Mouse (Mus musculus): ENCODE results near the gene Mprip.
"Not testable (repeated sequence)": the region's sequence is repeated elsewhere in the genome, so short reads cannot be mapped to it uniquely, and the experiment has no call there.

Gene Mprip

DNA sequence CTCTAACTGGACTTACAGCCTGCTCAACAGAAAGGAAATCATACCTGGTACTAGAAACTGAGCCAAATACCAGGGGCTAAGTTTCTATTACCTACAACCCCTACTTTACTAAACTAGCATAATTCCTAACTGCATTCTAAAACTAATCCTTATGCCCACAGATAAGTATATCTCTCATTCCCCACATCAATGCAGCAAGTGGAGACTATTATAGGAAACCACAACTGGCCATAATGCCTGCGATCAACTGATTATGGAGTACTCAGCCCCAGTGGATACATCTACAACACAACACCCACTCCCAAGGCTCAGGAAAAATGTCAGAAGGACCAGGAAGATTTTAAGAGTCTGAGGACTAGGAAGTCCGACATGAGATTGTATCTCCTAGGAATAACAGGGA, 7.6 kb upstream of the Mprip start:
- no peak for DNase-seq (ENCODE audit: low spot score in 2 of 2)

DNA sequence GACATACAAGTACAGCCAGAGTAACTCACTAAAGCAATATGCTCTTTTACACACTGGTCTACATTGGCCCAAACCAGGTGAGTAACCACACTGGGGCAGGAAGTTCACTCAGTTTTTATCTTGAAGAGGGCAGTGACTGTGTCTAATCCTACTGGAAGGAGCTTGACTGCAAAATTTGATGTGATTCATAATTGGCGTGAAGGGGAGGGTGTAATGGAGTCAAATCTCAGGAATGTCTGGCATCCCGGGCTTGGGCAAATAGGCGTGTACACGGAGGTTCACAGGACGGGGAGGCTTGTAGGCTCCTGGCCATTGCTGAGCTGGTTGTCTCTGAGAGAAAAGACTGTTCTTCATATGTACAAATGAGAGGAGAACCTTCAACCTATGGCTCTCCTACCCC, 5.8 kb upstream of the Mprip start:
- DNase-seq (ENCODE audit: low spot score in 2 of 2) = no peak

DNA sequence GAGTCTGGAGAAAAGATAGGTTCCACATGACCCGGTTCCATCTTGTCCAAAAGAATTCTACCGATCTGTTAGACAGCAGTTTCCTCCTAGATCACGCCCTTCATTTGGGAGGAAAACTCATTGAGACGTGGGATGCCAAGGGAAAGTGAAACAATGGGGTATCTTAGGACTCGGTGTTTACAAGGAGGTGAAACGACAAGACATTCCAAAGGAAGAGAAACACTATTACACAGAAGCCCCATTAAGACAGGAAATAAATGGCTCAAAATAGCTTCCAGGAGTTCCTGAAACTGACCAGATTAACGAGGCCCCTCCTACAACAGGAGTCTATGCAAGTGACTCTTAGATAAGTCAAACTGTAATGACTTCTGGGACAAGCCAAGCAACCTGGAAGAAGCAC, 5.1 kb upstream of the Mprip start:
- DNase-seq (ENCODE audit: low spot score in 2 of 2) = no peak

DNA sequence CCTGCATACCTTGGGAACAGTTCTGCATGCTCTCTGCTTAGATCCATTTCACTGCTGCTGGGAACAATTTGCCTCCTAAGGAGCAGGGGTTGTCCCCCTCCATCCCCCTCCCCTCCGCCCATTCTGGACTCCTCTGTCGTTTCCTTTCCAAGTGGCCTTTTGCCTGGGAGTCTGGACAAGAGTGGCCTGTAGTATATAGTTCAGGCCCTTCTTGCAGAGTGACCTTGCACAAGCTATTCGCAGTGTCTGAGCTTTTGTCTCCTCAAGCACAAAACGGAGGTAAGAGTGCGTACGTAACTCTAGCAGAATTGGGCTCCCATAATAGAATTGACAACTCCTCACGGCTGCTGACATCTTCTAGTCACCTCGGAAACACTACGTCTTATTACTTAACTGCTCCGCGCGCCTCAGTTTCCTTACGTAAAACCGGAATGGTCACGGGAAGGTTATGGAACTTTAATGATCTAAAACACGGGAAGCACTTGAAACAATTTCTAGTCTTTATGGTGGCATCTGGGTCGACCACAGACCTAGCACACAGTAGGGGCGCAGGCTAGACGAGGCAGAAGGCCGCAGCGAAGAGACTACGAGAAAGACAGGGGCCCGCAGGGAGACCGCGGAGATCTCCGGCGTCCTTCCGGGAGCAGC, 620 bp downstream of the Mprip start:
- no peak for DNase-seq (ENCODE audit: low spot score in 2 of 2)

DNA sequence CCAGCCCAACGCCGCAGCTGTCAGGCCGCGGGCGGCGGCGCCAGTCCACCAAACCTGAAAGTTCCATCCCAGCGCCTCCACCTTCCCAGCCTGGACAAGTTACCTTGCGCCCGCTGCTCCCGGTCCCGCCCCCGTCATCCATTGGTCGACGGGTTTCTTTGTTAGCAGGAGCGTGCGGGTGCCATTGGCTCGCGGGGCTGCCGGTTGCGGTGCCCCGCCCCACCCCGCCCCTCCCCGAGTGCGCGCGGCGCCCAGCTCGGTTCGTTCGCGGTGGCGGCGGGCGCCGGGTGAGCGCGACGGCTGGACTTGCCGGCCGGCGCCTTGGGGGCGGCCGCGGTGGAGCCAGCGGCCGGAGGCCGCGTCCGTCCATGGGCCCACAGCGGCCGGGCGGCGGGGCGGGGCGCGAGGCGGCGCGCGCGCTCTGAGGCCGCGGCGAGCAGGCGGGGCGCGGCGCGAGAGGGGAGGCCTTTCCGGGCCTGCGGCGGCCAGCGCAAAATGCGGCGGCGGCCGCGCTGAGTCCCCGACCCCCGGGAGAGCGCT, 1.2 kb downstream of the Mprip start:
- DNase-seq (ENCODE audit: low spot score in 2 of 2) = peak; percentile 87 to 94

DNA sequence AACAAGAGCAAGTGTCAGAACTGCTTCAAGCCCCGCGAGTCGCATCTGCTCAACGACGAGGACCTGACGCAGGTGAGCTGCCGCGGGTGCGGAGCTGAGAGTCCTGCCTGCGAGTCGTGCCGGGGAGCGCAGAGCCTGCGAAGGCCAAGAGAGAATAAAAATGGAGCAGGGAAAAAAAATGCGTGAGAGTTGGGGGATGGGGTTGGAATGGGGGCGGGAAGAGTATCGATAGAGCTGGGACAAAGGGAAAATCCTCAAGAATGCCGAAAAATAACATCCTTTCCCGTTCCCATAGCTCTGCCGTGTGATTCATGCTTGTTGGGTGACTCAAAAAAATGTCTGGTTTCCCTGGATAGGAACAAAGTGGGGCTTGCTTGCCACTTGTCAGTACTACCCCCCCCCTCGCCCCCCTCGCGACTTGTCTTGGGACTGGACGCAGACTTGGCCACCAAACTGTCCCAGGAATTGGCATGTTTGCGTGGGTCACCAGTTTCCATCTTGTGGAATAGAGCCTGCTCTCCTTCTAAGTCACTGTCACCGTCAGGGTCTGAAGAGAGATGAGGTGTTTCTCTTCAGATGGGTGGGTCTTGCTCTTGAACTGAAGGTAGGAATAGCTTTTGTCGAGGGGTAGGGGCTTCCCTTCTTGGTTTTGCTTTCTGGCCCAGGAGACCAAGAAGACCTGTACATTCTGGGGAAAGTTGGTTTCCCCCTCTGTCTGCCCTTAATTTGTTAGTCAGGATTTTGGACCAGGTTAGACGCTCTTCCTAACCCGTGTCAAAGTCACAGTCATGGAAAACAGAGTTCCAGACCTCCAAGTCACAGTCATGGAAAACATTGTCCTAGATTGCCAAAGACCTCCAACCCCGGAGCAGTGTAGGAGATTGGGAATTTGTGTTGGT, 2.0 kb downstream of the Mprip start:
- DNase-seq (ENCODE audit: low spot score in 2 of 2) = no peak

DNA sequence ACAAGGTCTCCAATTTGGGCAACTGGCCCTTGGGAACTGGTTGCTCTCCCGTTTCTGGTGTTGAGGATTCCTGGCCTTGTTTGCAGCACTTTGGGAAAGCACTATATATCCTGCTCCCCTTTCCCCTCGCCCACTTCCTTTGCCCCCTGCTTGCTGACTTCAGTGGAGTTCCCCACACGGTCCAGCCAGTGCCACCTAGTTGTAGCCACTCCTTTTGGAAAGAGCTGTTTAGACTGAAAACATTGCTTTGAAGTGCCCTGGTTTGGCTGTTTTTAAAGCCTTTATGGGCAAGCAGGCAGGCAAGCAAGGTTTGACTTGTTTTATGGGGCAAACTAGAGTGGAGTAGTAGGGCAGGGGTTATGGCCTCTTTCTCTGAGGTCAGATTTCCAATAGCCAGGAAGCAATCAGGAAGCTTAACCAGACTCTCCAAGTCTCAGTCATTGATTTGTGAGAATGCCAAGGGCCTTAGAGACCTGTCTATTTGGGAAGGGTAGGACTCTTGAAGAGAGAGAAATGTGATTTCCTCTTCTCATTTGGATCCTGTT, 2.7 kb downstream of the Mprip start:
- DNase-seq (ENCODE audit: low spot score in 2 of 2) = no peak

DNA sequence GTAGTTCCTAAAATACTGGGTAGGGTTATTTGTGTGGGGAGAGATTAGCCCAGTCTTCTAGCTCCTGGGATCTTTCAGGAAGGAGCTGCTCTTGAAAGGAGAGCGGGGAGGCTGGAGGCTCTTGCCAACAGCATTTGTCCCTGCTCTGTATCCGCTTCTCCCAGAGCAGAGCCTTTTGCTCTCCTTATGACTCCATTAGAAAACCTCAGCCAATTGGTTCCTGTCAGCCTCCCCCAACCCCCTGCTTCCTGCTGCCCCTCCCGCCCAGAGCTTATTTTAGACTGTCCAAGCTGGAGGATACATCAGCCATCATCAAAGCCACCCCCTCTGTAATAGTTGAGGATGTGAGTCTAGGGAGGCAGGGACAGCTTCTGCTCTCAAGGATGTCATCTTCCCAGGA, 3.7 kb downstream of the Mprip start:
- DNase-seq (ENCODE audit: low spot score in 2 of 2) = no peak

DNA sequence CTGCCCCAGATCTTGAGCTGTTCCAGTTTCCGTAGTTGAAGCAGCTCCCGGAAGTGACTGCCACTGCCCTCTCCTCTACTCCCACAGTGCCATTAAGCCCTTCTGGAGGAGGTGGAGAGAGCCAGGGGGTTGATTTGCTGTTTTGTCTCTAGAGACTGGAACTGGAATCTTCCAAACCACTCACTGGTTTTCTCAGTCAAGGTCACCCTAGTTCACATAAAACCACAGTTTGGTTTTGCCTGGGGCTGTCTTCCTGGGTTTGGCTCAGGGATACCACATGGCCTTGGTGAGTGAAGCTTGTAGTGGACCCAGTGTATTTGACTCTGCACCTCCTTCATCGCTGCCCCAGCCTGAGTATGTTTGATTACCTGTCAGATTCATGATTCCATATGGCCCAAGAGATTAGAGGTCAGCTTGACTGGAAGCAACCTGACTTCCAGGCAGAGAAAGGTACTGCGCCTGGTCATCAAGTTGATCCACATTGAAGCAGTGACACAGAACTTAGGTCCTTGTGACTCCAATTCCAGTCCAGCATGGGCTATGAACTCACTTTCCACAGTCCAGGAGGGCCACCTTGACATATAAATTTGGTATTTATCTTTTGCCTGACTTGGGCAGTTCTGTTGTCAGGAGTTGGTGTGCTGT, 10.1 kb downstream of the Mprip start:
- DNase-seq (ENCODE audit: low spot score in 2 of 2) = no peak

DNA sequence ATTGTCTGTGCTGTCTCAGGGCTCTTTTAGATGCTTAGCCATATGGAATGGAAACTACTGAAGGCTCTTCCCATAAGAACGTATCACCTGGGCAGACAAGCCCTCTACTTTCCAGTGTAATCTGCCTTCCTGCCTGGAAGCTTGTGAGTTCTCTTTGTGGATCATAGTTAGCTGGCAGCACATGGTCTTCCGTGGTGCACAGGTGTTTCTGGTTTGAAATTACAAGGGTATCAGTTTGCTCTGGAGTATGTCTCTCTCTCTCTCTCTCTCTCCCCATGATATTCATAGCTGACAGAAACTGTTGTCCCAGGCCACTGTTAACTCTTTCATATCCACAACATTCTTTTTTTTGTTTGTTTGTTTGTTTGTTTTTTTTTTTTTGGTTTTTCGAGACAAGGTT, 12.9 kb downstream of the Mprip start:
- no peak for DNase-seq (ENCODE audit: low spot score in 2 of 2)

DNA sequence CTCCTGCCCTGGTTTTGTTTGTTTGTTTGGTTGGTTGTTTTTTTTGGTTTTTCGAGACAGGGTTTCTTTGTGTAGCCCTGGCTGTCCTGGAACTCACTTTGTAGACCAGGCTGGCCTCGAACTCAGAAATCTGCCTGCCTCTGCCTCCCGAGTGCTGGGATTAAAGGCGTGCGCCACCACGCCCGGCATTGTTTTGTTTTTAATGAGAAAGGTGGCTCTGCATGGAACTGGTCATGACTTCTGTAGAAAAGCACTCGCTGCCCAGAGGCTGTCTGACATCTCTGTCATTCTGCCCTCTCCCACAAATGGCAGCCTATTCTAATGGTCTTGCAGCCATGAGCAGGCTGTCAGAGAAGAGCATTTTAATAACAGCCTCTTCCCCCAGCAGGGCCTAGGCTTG, 13.6 kb downstream of the Mprip start:
- DNase-seq (ENCODE audit: low spot score in 2 of 2) = not testable (repeated sequence)

DNA sequence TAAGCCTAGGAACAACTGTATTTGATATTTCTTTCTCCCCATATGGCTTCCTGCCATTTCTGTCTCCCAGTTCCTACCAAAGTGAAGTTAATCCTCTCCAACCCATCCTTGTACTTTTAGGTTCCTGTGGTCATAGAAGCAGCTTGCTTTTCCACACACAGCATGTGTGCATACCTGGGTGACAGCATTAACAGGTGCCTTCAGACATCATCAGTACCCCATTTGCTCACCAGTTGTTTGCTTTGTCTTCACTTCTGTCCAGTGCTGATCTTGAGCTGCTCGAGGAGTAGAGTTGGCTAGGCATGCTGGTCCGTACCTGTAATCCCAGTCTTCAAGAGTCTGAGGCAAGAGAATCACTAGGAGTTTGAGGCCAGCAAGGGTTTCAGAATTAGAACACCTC, 16.7 kb downstream of the Mprip start:
- DNase-seq (ENCODE audit: low spot score in 2 of 2) = no peak

DNA sequence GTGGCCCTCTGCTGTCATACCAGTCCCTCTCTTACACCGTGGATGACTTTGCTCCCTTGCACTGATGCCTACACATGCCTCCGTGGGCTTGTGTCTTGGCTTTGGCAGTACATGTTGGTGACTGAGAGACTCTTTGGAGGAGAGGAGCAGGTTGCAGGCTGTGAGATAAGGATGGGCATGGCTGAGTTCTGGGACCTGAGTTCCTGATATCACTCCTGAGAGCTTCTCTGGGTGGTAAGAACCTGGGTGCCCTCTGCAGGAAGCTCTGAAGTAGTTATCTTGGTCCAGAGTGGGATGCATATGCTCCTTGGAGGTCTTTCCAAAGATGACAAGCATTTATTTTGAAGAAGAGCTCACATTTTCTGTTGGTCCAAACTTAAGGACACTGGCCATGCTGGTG, 17.6 kb downstream of the Mprip start:
- no peak for DNase-seq (ENCODE audit: low spot score in 2 of 2)

DNA sequence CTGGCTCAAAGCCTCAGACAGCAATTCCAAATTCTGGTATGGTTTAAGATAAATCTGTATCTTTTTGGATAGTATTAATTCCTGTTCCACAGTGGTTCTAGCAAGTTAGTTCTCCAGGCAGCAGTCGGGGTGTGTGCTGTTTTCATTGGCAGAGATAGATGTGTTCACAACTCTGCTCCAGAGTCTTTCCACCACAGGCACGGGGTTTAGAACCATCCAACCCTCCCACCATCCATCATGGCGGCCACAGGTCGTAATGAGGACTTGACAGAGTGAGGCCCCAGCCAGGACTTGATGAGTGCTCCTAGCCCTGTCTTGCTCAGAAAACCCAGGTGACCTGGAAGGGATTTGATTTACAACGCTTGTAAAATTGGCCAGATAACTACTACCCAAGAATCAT, 19.0 kb downstream of the Mprip start:
- DNase-seq (ENCODE audit: low spot score in 2 of 2) = no peak

DNA sequence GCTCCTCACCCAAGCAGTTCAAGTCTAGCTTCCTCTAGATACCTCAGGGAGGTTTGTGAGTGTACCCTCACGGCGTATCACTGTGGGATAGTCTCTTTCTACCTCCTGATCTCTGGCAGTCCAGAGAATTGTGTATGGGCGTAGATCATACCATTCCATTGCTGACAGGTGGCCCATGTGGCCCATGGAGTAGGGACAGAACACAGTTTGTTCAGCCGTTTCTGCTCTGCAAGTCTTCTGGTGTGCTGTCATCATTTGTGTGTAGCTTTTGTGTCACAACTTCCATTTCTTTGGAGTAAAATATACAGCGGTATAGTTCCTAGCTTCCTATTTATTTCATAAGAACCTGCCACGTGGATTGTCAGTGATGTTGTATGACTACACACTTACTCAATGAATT, 23.9 kb downstream of the Mprip start:
- DNase-seq (ENCODE audit: low spot score in 2 of 2) = no peak

DNA sequence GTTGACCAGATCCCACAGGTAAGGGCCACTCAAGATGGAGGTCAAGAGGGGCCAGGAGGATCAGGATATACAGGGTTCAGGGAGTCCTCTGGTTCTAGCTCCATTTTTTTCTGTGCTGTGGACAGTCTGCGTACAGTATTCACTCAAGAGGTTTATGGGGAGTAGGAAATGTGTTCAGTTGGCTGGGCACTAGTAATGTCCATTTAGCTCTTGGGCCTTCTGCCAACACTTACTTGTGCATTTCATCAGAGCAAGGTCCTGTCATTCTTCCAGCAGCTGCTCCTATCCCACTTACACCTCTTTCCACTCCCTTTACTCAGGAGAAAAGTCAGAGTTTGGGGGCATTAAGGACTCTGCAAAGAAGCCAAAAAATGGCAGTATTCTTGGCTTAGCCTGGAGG, 33.4 kb downstream of the Mprip start:
- no peak for DNase-seq (ENCODE audit: low spot score in 2 of 2)

DNA sequence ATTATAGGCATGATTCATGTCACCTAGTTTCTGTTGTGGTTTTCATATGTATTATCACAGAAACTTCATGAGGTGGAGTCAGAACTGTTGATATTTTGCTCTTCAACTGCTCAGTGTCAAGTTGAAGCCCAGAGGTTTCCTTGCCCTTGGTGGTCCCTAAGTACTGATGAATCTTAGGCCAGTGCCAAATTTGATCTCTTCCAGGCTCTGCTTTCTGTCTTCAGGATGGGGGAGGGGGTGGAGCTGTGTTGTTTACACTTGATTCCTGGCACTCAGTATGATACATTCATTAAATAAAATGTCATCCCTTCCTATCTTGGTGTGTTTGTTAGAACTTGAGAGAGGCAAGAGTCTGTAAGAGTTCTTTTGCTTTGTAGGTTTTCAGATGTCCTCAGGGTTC, 34.4 kb downstream of the Mprip start:
- DNase-seq (ENCODE audit: low spot score in 2 of 2) = no peak

DNA sequence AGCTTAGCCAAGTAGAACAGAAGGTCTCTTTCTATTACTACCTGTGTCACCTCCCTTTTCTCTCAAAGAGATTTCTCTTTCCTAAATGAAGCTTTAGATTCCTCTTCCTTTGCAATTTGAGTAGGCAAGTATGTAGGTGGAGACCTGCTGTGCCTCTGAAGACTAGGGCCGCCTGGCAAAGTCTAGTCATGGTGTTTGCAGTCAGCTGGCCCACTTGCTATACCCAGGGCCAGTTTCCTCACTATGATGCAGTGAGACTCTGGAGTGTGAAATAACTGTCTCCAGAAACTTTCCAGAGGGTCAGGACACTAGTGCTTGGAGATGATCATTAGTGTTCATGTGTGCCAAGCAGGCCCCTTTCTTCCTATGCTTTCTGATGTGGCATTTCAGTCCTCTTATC, 36.5 kb downstream of the Mprip start:
- DNase-seq (ENCODE audit: low spot score in 2 of 2) = no peak

DNA sequence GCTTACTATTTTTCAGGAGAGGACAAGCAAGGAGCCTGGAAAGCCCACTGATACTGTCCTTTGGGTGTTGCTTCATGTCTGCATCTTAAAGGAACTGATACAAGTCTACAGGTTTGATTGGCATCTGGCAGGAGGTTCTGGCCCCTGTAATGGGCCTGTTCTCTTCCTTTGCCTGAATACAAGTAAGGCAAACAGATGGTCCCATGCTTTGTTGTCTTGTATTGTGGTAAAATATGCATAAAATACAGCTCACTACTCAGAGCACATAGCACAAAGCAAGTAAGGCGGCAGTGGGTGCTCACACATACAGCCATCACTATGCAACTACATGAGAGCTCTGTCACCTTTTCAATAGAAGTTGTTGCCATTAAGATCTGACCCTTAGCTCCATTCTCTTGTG, 39.7 kb downstream of the Mprip start:
- DNase-seq (ENCODE audit: low spot score in 2 of 2) = no peak

DNA sequence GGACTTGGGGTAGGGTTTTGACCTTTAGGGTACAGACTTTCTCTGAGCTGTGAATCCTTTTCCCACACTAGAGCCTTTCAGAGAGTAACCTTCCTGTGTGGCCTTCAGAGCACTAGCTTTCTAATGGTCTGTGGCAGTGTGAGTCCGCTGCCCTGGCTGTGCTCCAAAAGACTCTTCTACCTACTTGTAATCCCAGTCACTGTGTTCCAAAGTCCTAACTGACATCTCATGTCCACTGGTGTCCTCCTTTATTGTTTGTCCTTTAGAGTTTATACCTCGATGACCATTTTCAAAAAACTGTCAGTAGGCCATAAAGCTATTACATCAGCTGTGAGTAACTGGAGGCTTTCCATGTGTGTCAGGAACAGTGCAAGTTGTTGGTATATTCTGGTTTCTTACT, 44.0 kb downstream of the Mprip start:
- no peak for DNase-seq (ENCODE audit: low spot score in 2 of 2)

DNA sequence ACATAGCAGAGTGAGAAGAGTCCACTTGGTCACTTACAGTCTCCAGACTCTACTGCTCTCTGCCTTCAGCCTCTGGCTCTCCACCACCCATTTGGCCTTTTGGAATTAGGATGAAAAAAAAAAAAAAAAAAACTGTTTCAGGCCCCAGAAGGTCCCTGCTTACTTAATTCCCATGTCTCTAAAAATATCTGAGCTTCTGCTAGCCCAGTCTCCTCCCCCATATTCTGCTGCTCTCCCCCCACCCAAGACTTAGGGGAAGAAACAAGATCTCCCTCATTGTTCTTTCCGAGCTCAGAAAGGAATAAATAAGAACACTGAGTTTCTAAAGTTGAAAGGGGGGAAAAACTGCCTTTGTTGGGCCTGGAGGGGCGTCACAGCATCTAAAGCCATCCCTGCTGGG, 46.4 kb downstream of the Mprip start:
- DNase-seq (ENCODE audit: low spot score in 2 of 2) = no peak

DNA sequence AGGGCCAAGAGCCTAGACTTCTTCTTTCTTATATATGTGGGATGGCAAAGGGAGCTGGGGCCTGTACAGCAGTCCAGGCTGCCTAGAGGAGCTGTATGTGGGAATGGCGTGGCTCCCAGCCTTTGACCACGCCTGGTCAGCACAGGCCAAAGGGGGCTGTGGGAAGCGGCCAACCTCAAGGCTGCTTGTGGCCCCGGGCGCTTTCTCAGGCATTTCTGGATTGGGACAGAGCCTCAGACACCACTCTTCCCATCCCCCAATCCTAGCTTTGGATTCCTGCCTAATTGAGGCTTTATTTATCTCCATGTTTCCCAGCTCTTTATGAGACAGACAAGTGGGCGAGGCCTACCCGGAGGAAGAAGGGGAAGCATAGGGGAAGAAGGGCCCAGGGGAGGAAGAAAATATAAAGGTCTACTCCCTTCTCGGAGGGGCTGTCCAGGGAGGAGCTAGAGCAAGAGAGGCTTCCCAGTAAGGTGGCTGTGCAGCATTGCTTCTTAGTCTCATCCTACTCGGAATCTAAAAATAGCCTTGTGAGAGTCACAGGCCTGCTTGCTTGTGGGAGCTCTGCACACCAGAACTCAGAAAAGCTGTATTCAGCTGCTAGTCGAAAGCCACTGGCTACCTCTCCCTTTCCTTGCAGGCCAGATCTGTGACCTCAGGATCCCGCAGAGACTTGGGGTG, 47.0 kb downstream of the Mprip start:
- DNase-seq (ENCODE audit: low spot score in 2 of 2) = peak in 1 of 2 experiments; percentile 34

All from cerebellum, postnatal 4 days (tissue).